Mouse (Mus musculus) heart, postnatal 14 days (tissue): ENCODE data around the gene Ptgs1. TPM values are rescaled to one million over a fixed set of nuclear protein-coding genes. Genes with fewer than 3 reads are reported as not detected.

ENCODE experiments used
- DNase-seq, 2 experiments: peaks; one replicate each; pipeline ENCODE4 v3.0.0; 2021 to 2022
- intact Hi-C: fragments of 180-260 bp; cut with DNase I; formaldehyde crosslinking; loops from one replicate; pipeline ENCODE4 v1.15.1; 2025
- total RNA-seq, 2 experiments: library from RNA; stranded (reverse); gene quantifications; 2 replicates each; pipeline ENCODE4 v1.2.3; 2021

Gene Ptgs1
- total RNA-seq, 2 experiments from 2014 or later: 19.0 to 21.4 TPM

DNA sequence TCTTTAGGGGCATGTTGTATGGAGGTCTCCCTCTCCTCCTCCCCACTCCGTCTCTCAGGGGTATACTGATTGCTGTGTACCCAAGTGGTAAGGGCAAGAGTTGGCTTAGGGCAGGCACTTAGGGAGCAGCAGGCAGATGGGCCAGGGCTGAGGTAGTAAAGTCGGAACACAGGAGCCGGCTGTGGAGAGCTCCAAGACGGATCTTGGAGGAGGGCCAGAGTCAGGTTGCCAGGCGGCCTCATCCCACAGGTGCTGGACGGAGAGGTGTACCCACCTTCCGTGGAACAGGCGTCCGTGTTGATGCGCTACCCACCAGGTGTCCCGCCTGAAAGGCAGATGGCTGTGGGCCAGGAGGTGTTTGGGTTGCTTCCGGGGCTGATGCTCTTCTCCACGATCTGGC lies 12.3 kb downstream of the Ptgs1 start:
- no peak for DNase-seq
- intact Hi-C loops: no loop called here

DNA sequence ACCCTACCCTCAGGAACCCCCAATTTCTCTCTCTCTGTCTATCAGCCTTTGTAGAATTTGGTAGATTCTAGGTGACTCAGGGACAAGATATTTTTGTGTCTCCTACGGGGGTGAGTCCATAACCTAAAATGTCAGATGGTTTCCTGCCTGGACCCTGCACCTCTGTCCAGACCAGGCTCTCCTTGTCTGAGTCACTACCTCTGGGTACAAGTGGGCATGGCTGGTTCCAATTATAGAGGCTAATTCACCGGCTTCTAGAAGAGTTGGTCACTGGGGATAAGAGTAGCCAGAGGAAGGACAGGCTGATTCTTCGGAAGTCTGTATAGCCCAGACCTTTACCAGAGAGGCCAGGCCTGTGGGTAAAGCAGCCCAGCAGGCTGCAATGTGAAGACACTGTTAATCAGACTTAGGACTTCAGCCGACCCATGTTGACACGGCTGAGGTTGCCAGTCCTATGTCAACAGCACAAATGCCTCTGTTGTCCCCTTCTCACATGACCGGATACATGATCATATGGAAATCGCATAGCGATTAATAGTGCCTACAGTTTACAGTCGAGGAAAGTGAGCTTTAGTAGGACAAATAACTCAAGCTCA lies 13.2 kb downstream of the Ptgs1 start:
- no peak for DNase-seq
- intact Hi-C loops: no loop called here

- intact Hi-C loops: loop anchor here (2.0 kb wide), 1 partner anchor 21 kb away; no protein-coding TSS in a partner anchor
Measured at GRCm38 (mm10) chr2:36243892-36244309, 13.7 kb downstream of the Ptgs1 start.

DNA sequence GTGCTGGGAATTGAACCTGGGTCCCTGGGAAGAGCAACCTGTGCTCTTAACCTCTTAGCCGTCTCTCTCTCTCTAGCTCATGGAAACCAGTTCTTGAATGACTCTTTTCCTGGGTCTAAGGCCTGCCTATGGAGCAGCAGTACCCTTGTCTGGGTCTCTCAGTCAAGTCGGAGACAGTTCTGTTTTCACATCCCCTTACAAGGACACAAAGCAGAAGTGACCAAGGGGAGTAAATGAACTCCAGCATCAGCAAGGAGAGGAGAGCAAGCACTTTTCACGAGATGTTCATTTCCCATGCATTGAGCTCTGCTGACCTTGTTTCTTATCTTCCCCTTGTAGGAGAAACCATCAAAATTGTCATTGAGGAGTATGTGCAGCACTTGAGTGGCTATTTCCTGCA lies 14.5 kb downstream of the Ptgs1 start:
- intact Hi-C loops: loop anchor here (2.0 kb wide), 1 partner anchor 22 kb away; no protein-coding TSS in a partner anchor
- no peak for DNase-seq

More at GRCm38 (mm10) chr2:36243892-36244309, 13.7 kb downstream of the Ptgs1 start:
- DNase-seq: no peak

DNA sequence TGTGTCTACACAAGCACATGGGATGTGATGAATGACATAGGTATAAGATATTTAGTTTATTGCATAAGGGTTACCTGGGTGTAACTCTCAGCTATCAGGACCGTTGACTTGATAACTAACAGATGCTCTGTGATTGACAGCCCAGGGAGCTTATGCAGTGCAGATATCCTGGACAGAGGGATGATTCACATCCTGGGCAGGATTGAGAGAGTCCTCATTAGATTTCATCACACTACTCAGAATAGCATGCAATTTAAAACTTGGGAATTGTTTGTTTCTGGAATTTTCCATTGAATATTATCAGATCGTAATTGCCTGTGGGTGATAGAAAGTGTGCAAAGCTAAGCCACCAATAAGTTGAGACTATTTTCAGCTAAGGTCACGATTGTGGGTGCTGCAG lies 17.7 kb downstream of the Ptgs1 start:
- intact Hi-C loops: no loop called here
- DNase-seq: no peak

DNA sequence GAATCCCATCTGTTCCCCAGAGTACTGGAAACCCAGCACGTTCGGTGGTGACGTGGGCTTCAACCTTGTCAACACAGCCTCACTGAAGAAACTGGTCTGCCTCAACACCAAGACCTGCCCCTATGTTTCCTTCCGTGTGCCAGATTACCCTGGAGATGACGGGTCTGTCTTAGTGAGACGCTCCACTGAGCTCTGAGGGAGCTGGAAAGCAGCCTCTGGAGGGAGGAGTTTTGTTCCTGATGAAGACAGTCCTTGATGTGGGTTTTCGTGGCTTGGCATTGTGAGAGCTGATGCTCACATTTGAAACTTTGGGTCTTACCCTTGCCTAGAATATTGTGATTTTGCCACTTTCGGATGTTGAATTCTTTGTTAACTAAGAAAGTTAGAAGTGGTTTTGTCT lies 20.9 kb downstream of the Ptgs1 start:
- no peak for DNase-seq
- intact Hi-C loops: no loop called here

- no peak for DNase-seq
- intact Hi-C loops: no loop called here
Measured at GRCm38 (mm10) chr2:36252505-36252904, 22.3 kb downstream of the Ptgs1 start.

- intact Hi-C loops: no loop called here
- DNase-seq: no peak
Measured at GRCm38 (mm10) chr2:36254445-36254844, 24.2 kb downstream of the Ptgs1 start.

GRCm38 (mm10) chr2:36256931-36257330 lies 26.7 kb downstream of the Ptgs1 start:
- no peak for DNase-seq
- intact Hi-C loops: no loop called here

DNA sequence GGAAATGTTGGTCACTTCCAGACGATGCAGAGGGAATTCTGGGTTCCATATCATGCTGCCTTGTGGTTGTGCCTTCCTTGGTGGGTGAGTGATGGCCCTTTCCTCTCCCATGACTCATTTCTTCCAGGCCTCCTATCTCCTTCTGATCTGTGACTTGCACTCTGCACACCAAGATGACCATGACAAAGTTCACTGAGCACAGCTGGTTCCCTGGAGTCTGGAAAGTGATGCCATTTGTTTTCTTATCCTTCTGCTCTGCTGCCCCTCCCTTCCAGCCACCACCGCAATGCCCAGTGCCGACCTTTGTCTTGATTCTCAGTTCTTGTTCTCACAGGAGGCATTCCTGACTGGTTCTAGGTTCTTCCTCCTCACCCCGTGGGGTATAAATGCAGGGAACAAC lies 29.2 kb downstream of the Ptgs1 start:
- intact Hi-C loops: no loop called here
- DNase-seq: no peak

GRCm38 (mm10) chr2:36259798-36260540 lies 29.7 kb downstream of the Ptgs1 start:
- intact Hi-C loops: no loop called here
- no peak for DNase-seq

GRCm38 (mm10) chr2:36262025-36262424 lies 31.8 kb downstream of the Ptgs1 start:
- intact Hi-C loops: no loop called here

GRCm38 (mm10) chr2:36269458-36269857 lies 39.2 kb downstream of the Ptgs1 start:
- intact Hi-C loops: no loop called here
- DNase-seq: no peak

More at GRCm38 (mm10) chr2:36262025-36262424, 31.8 kb downstream of the Ptgs1 start:
- DNase-seq: no peak

GRCm38 (mm10) chr2:36270186-36270585 lies 40.0 kb downstream of the Ptgs1 start:
- no peak for DNase-seq
- intact Hi-C loops: loop anchor here (10.0 kb wide), 1 partner anchor 155 kb away; no protein-coding TSS in a partner anchor

DNA sequence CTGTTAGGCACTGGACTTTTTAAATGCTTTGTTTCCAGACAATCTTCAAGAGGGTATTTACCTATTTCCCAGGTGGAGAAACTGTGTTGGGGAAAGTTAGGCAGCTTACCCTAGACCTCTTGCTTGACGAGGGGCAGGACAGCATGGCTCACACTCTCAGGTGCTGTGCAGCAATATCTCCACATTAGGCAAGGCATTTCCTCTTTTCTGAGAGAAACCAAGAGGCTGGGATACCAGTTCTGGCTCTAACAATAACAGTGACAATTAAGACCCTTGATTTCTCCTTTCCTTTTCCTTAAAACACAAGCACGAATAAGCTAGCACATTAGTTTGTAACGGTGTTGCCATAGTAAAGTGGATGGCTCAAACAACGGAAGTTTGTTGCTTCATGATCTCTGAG lies 40.9 kb downstream of the Ptgs1 start:
- DNase-seq: no peak
- intact Hi-C loops: loop anchor here (10.0 kb wide), 1 partner anchor 156 kb away; no protein-coding TSS in a partner anchor

DNA sequence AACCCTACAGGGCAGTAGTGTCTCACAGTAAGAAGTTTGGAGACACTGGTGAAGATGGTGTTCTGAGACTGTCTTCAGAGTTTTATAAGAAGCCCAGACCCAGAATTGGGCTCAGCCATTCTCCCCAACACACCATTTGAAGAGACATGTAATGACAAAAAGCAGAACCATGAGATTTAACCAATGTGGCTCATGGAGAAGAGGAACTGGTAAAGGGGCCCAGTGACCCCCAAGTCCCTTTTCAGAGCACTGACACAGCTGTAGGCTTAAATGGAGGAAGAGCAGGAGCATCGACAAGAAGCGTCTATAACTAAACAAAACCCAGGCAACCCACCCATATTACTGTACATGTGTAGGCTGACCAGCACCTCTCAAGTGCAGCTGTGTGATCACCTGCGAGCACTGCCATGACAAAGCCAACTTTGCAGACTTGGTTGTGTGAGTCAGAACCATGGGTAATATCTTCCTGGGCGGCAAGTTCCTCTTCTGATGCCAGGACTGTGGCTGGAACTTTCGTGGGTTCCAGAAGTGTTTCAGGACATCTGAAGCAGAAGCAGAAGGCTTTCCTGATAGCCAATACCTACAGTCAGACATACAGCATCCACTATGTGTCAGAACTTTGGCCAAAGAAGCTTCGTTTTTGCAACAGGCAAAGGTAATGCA lies 42.2 kb downstream of the Ptgs1 start:
- no peak for DNase-seq
- intact Hi-C loops: loop anchor here (10.0 kb wide), 1 partner anchor 158 kb away; no protein-coding TSS in a partner anchor

GRCm38 (mm10) chr2:36276454-36276853 lies 46.2 kb downstream of the Ptgs1 start:
- DNase-seq: peak; percentile 59 to 82
- intact Hi-C loops: loop anchor here (1.0 to 10.0 kb wide), 3 partner anchors 162 to 294 kb away; no protein-coding TSS in a partner anchor

DNA sequence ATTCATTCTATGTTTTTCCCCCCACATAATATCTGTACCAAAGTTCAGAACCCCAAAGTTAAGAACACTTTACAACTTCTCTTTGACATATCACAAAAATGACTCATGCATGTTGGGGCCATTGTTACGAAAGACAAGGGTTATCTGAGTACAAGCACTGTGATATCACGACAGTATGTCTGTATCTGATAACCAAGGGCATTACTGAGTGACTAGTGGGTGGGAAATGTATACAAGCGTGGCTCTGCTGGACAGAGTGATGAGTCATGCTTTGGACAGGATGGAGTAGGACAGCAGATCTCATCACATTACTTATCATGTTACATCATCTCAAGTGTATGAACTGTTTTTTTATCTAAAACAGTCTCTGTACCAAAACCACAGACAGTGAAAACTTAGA lies 48.5 kb downstream of the Ptgs1 start:
- intact Hi-C loops: loop anchor here (5.0 to 10.0 kb wide), 2 partner anchors 164 to 296 kb away; no protein-coding TSS in a partner anchor
- DNase-seq: no peak

DNA sequence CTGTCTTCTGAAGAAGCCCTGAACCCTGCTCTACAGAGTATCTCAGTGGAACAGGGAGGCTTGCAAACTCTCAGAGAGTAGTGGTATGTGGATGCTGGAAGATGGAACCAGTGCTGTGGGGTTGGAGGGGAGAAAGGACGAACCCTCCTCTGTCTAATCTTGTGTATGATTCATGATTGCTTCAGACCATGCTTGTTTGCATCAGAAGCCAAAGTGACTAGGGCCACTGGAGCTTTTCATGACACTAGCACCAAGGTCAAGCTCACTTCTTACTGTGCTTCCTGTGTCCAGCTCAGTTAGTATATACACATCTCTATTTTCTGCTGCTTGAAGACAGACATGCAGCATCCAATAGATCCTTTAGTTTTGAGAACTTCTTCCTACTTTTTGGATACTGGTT lies 50.9 kb downstream of the Ptgs1 start:
- no peak for DNase-seq
- intact Hi-C loops: no loop called here

DNA sequence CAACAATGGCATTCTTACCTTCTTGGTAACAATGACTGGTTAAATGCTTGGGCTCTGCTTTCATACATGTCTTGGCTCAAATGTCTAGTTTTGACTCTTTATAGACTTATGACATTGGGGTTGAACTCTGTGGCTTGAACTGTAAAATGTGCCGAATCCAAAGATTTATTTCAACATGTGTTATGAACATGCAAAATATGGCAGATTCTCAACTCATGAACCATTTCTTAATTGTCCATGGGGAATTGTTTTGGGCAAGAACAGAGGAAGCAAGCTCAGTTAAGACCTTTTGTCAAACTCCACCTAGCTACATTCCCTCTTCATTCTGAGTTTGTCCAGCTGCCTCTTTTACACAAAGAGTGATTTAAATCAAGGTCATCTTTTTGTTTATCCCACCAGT lies 52.1 kb downstream of the Ptgs1 start:
- intact Hi-C loops: no loop called here
- DNase-seq: no peak
